Mouse (Mus musculus): ENCODE results near the gene Acss3.

DNA sequence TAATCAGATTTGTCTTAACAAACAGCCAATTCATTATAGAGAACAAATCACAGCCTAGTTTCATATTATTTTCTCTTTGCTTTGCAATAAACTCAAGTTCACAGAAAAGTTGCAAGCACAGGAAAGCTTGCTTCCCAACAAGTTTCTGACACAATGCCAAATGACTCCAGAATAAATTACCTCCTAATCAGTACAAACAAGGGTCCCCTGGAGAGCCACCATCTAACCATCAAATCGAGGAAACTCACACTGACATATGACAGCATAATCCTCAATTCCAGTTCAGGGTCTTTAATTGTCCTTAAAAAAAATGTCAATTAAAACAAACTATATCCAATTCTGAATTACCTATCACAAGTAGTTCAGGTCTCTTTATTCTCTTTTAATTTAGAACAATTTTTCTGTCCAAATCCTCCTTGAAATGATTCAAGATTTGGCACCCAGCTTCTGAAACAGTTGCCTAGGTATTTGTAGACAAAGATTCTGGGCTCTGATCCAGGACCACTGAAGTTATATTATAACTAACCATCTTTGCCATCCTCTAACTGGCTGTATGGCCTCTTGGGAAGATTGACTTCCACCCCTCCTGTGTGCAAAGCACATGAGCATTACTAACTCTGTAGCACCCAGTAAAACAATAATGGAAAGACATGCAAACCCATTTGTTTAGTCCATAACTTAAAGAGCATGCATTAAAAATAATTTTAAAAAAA lies 7.4 kb downstream of the Acss3 start:
- no peak for TF ChIP-seq CTCF (IDR thresholded peaks at IDR 0.05; ENCODE audit: low read depth)
- no peak for TF ChIP-seq EP300 (IDR thresholded peaks at IDR 0.05; ENCODE audit: low read depth)
